In the genomic region with DNA sequence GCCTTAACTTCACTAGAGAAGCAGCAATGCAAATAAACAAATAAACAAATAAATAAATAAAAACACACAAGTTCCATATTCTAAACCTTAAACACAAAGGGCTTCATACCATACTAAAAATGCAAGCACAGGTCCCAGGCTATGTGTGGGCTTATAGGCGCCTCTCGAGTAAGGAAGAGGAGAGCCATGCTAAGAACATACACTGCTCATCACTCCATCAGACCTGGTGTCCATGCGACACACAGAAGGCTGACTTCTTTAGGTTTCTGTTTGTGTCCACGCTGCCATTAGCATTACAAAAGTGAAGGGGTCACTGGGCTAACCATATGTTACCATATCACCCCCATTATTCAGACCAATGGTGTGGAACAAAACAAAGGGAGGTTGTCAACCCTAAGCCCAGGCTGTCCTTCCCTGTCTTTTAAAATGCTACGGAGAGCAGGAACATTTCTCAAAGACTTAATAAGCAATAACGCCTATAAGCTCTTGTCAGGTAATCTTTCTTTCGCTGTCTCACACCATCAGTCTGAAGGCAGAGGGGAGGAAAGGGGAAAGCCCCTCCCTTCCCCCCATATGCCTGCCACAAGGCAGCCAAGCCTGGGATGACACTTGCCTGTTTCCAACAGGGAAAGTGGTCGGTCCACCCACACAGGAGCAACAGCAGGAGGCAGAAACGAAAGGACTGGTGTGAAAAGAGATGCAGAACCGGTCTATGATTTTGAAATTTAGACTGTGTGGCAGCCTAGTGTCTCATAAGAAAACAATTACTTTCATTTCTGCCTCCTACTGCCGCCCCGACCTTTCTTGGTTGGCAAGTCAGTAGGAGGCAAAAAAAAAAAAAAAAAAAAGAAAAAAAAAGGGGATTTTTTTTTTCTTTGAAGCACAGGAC, we compare ENCODE assay signal across 9 mouse cellular contexts.
DNase-seq lines count a peak whose midpoint lies in the region; ATAC-seq and TF ChIP-seq lines count a peak whose summit lies in the region.
"Had no signal": no experiment of that assay in that cellular context is flagged by ENCODE, and none has a peak within 500 bp of the region (broad histone marks: within the 10 kb centered on the region; RNA-seq: fewer than 3 reads in every experiment).

No protein-coding gene starts in this region.

- no peak for DNase-seq in layer of hippocampus, adult 2 months (ENCODE audit: low spot score in 2 of 2)
- no peak for DNase-seq in layer of hippocampus, postnatal 10 days (ENCODE audit: low spot score in 2 of 2)
- peak; percentile 53 for DNase-seq in embryo, embryonic 11 days
- peak; percentile 84 for DNase-seq in induced T-regulatory cell, adult 2 months (ENCODE audit: low read depth)
- no peak for DNase-seq in lung, postnatal 25 days (ENCODE audit: low spot score)
- DNase-seq in adrenal gland, adult 2 months, result no peak
- DNase-seq: cerebellum, adult 9-11 months had no signal

- H3K4me2 ChIP-seq in neural tube, embryonic 15.5 days, result 0 out of 2 replicates have a peak overlapping the region, but pooled peaks have one; percentile 16
- no peak overlapping the region for H3K4me2 ChIP-seq in liver, embryonic 12.5 days

- no peaks in the 10 kb centered on the region for H3K36me3 ChIP-seq in neural tube, embryonic 15.5 days
- H3K36me3 ChIP-seq in liver, embryonic 12.5 days, result peaks cover 4% of the 10 kb centered on the region; the same call in 1 of the 2 replicates

- peak overlapping the region; percentile 43; the same call in 1 of the 2 replicates for H3K27ac ChIP-seq in layer of hippocampus, adult 2 months
- no peak overlapping the region for H3K27ac ChIP-seq in neural tube, embryonic 15.5 days (replicated peaks)
- no peak overlapping the region for H3K27ac ChIP-seq in liver, embryonic 12.5 days

- 21% methylated on average over 12 of the region's 12 CpGs for whole genome bisulfite sequencing in neural tube, embryonic 15.5 days
- WGBS in liver, embryonic 12.5 days (ENCODE audit: insufficient replicate concordance), result 77% methylated on average over 12 of the region's 12 CpGs

- no peak overlapping the region for H3K4me3 ChIP-seq in layer of hippocampus, adult 2 months
- no peak overlapping the region for H3K4me3 ChIP-seq in neural tube, embryonic 15.5 days (replicated peaks)
- H3K4me3 ChIP-seq in liver, embryonic 12.5 days, result no peak overlapping the region

- TF ChIP-seq CTCF in layer of hippocampus, adult 2 months (conservative IDR thresholded peaks at IDR 0.05), result no peak

- no peak for ATAC-seq in neural tube, embryonic 15.5 days (ENCODE audit: low FRiP score)
- ATAC-seq in liver, embryonic 12.5 days, result no peak

- H3K9me3 ChIP-seq in neural tube, embryonic 15.5 days (replicated peaks), result no peaks in the 10 kb centered on the region
- no peaks in the 10 kb centered on the region for H3K9me3 ChIP-seq in liver, embryonic 12.5 days (replicated peaks)

- H3K27me3 ChIP-seq in neural tube, embryonic 15.5 days (replicated peaks), result no peaks in the 10 kb centered on the region
- no peaks in the 10 kb centered on the region for H3K27me3 ChIP-seq in liver, embryonic 12.5 days (replicated peaks)

- peaks cover 3% of the 10 kb centered on the region; the same call in 1 of the 2 replicates for H3K4me1 ChIP-seq in neural tube, embryonic 15.5 days
- peaks cover under 1% of the 10 kb centered on the region for H3K4me1 ChIP-seq in liver, embryonic 12.5 days

- H3K9ac ChIP-seq in neural tube, embryonic 15.5 days (replicated peaks), result no peak overlapping the region; the same call in 1 of the 2 replicates
- no peak overlapping the region for H3K9ac ChIP-seq in liver, embryonic 12.5 days

Comparison
In these comparisons a context has a peak if more than half of its experiments do, and no peak if none do; other contexts are left out.
1. DNase-seq: peak in embryo, embryonic 11 days (single experiment) and induced T-regulatory cell, adult 2 months (single experiment); none in layer of hippocampus, adult 2 months (0 of 2), layer of hippocampus, postnatal 10 days (0 of 2), lung, postnatal 25 days (single experiment) and adrenal gland, adult 2 months (single experiment).